Mouse (Mus musculus): Measurements from ENCODE around the gene Rpp30. TPM values are rescaled to one million over a fixed set of nuclear protein-coding genes. Genes with fewer than 3 reads are reported as not detected.

The Rpp30 gene
- polyA plus RNA-seq, 1 experiment from 2014 or later = 81.4 TPM

- Histone ChIP-seq H3K36me3 (no peaks in the 10 kb centered on the region), H3K9me3 (no peaks in the 10 kb centered on the region), H3K9ac (replicated peaks) (no peak overlapping the region), H3K4me2 (peak overlapping the region; percentile 13; the same call in 1 of the 2 replicates), H3K27ac (no peak overlapping the region), H3K4me1 (replicated peaks) (peaks cover 8% of the 10 kb centered on the region; the same call in 1 of the 2 replicates), H3K27me3 (no peaks in the 10 kb centered on the region), H3K4me3 (replicated peaks) (no peak overlapping the region)
- ATAC-seq (ENCODE audit: insufficient number of reproducible peaks, insufficient read depth, low FRiP score, low TSS enrichment, low read depth) = no peak
- WGBS = 23% methylated on average over 12 of the region's 12 CpGs
These were observed 46.1 kb downstream of the Rpp30 start for GRCm38 (mm10) chr19:36129643-36130042.

GRCm38 (mm10) chr19:36130181-36130580 is 46.7 kb downstream of the Rpp30 start:
- 61% methylated on average over 2 of the region's 2 CpGs for WGBS
- Histone ChIP-seq H3K4me3 (replicated peaks) (no peak overlapping the region), H3K4me1 (replicated peaks) (peaks cover 8% of the 10 kb centered on the region; the same call in 1 of the 2 replicates), H3K4me2 (no peak overlapping the region), H3K36me3 (no peaks in the 10 kb centered on the region), H3K9ac (replicated peaks) (no peak overlapping the region), H3K27ac (no peak overlapping the region), H3K27me3 (no peaks in the 10 kb centered on the region), H3K9me3 (no peaks in the 10 kb centered on the region)
- no peak for ATAC-seq (ENCODE audit: insufficient number of reproducible peaks, insufficient read depth, low FRiP score, low TSS enrichment, low read depth)

GRCm38 (mm10) chr19:36131990-36132389 is 48.5 kb downstream of the Rpp30 start:
- Histone ChIP-seq H3K27me3 (no peaks in the 10 kb centered on the region), H3K36me3 (no peaks in the 10 kb centered on the region), H3K4me1 (replicated peaks) (peaks cover 8% of the 10 kb centered on the region; the same call in 1 of the 2 replicates), H3K4me3 (replicated peaks) (no peak overlapping the region), H3K9ac (replicated peaks) (no peak overlapping the region), H3K27ac (no peak overlapping the region), H3K4me2 (no peak overlapping the region), H3K9me3 (no peaks in the 10 kb centered on the region)
- no peak for ATAC-seq (ENCODE audit: insufficient number of reproducible peaks, insufficient read depth, low FRiP score, low TSS enrichment, low read depth)
- WGBS = 79% methylated on average over 6 of the region's 6 CpGs

GRCm38 (mm10) chr19:36133064-36133463 is 49.5 kb downstream of the Rpp30 start:
- no peaks in the 10 kb centered on the region for H3K27me3 ChIP-seq
- 85% methylated on average over 6 of the region's 6 CpGs for WGBS
- no peak overlapping the region for H3K4me2 ChIP-seq
- H3K4me1 ChIP-seq (replicated peaks) = peaks cover 8% of the 10 kb centered on the region; the same call in 1 of the 2 replicates
- no peaks in the 10 kb centered on the region for H3K9me3 ChIP-seq
- ATAC-seq (ENCODE audit: insufficient number of reproducible peaks, insufficient read depth, low FRiP score, low TSS enrichment, low read depth) = no peak; the same call in 1 of the 2 replicates
- no peak overlapping the region for H3K27ac ChIP-seq
- H3K9ac ChIP-seq (replicated peaks) = no peak overlapping the region
- H3K4me3 ChIP-seq (replicated peaks) = no peak overlapping the region
- H3K36me3 ChIP-seq = no peaks in the 10 kb centered on the region

GRCm38 (mm10) chr19:36133731-36134130 is 50.2 kb downstream of the Rpp30 start:
- Histone ChIP-seq H3K9ac (replicated peaks) (no peak overlapping the region), H3K4me3 (replicated peaks) (no peak overlapping the region), H3K4me2 (no peak overlapping the region), H3K36me3 (no peaks in the 10 kb centered on the region), H3K4me1 (replicated peaks) (peaks cover 8% of the 10 kb centered on the region; the same call in 1 of the 2 replicates), H3K27ac (no peak overlapping the region), H3K27me3 (no peaks in the 10 kb centered on the region), H3K9me3 (no peaks in the 10 kb centered on the region)
- ATAC-seq (ENCODE audit: insufficient number of reproducible peaks, insufficient read depth, low FRiP score, low TSS enrichment, low read depth) = no peak
- 65% methylated on average over 5 of the region's 5 CpGs for WGBS

GRCm38 (mm10) chr19:36143571-36143970 is 60.1 kb downstream of the Rpp30 start:
- Histone ChIP-seq H3K4me2 (no peak overlapping the region), H3K9ac (replicated peaks) (no peak overlapping the region), H3K9me3 (peaks cover 10% of the 10 kb centered on the region; the same call in 1 of the 2 replicates), H3K27ac (no peak overlapping the region), H3K4me3 (replicated peaks) (no peak overlapping the region), H3K27me3 (no peaks in the 10 kb centered on the region), H3K4me1 (replicated peaks) (no peaks in the 10 kb centered on the region), H3K36me3 (no peaks in the 10 kb centered on the region)
- WGBS = 93% methylated on average over 2 of the region's 2 CpGs
- no peak for ATAC-seq (ENCODE audit: insufficient number of reproducible peaks, insufficient read depth, low FRiP score, low TSS enrichment, low read depth)

GRCm38 (mm10) chr19:36148578-36148977 is 65.1 kb downstream of the Rpp30 start:
- H3K9ac ChIP-seq (replicated peaks) = no peak overlapping the region
- no peaks in the 10 kb centered on the region for H3K36me3 ChIP-seq
- 89% methylated on average over 6 of the region's 6 CpGs for WGBS
- H3K4me3 ChIP-seq (replicated peaks) = no peak overlapping the region
- H3K4me1 ChIP-seq (replicated peaks) = no peaks in the 10 kb centered on the region
- peaks cover 10% of the 10 kb centered on the region; the same call in 1 of the 2 replicates for H3K9me3 ChIP-seq
- H3K27me3 ChIP-seq = no peaks in the 10 kb centered on the region
- no peak for ATAC-seq (ENCODE audit: insufficient number of reproducible peaks, insufficient read depth, low FRiP score, low TSS enrichment, low read depth)
- no peak overlapping the region for H3K4me2 ChIP-seq
- no peak overlapping the region for H3K27ac ChIP-seq

GRCm38 (mm10) chr19:36150241-36151007 is 66.9 kb downstream of the Rpp30 start:
- 70% methylated on average over 4 of the region's 4 CpGs for WGBS
- Histone ChIP-seq H3K4me1 (replicated peaks) (no peaks in the 10 kb centered on the region), H3K36me3 (no peaks in the 10 kb centered on the region), H3K27me3 (no peaks in the 10 kb centered on the region), H3K9ac (replicated peaks) (no peak overlapping the region), H3K27ac (no peak overlapping the region), H3K4me3 (replicated peaks) (no peak overlapping the region), H3K4me2 (no peak overlapping the region), H3K9me3 (no peaks in the 10 kb centered on the region; the same call in 1 of the 2 replicates)
- no peak for ATAC-seq (ENCODE audit: insufficient number of reproducible peaks, insufficient read depth, low FRiP score, low TSS enrichment, low read depth)

Other genes starting within 250 kb of the Rpp30 start
- 0.10 and 0.28 TPM in 2 replicates for gene Htr7, start 26.2 kb upstream of the Rpp30 start, polyA plus RNA-seq (2016; fragmentation: Nextera tagmentation; extraction: Ambion mirVana)
- gene Ankrd1, start 36.4 kb downstream of the Rpp30 start, polyA plus RNA-seq (2016; fragmentation: Nextera tagmentation; extraction: Ambion mirVana) = 0.61 and 0.90 TPM in 2 replicates